Mouse (Mus musculus) erythroblast, embryonic 14.5 days (primary cell): Measurements from ENCODE around the gene Mef2b.

Source experiments
- GATA1 ChIP-seq: IDR thresholded peaks from 2 replicates; pipeline ENCODE4 v1.6.1; 2012; ENCODE audit warnings: low read length, inconsistent platforms, mixed read lengths
- TAL1 ChIP-seq: IDR thresholded peaks from 3 replicates; pipeline ENCODE4 v1.6.1; 2012; ENCODE audit warnings: low read length, inconsistent platforms, mixed read lengths

DNA sequence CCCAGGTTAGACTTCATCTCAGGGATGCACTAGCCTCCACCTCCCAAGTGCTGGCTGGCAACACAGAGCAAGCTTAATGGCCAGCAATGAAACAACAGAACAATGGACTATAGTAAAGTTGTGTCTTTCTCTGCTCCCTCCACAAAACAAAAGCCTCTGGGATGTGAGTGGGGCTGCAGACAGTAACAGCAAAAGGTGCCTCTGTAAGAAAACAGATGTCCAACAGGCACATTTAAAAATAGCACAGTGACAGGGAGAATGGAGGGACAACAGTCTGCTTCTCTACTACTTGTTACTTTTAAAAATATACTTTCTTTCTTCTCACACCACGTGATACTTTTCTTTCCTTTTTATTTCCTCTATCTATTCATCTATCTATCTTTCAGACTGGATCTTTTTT, 65.2 kb downstream of the Mef2b start:
- no peak for TF ChIP-seq GATA1
- TF ChIP-seq TAL1, result no peak
